Mouse (Mus musculus) MEL (cell line): ENCODE results near the gene Mmp2. TPM values are rescaled to one million over a fixed set of nuclear protein-coding genes. Genes with fewer than 3 reads are reported as not detected.

Experiments used
- DNase-seq: peaks from one replicate; pipeline ENCODE4 v3.0.0; 2011; ENCODE audit warnings: low read depth, low spot score
- H3K27ac ChIP-seq: 2 replicates; pipeline ENCODE4 v1.5.1; 2012; ENCODE audit warnings: low read depth, mild to moderate bottlenecking, control low read depth, low read length, moderate library complexity; ENCODE audit not compliant: control insufficient read depth
- H3K27me3 ChIP-seq, 2 experiments: fragments of 150-350 bp in 1 of 2; sonication (generic) in 1 of 2; 2 replicates each; pipeline ENCODE4 v1.6.1; 2012; ENCODE audit warnings: low read length in 2 of 2, mild to moderate bottlenecking in 2 of 2, improper control_type of control experiment in 1 of 2, moderate library complexity in 1 of 2; ENCODE audit not compliant: insufficient read depth in 2 of 2, control insufficient read depth in 1 of 2
- H3K36me3 ChIP-seq, 2 experiments: 2 replicates each; pipeline ENCODE4 v1.6.1; 2012 to 2014; ENCODE audit warnings: low read length in 2 of 2, improper control_type of control experiment in 1 of 2, inconsistent platforms in 1 of 2, mild to moderate bottlenecking in 1 of 2; ENCODE audit not compliant: insufficient read depth in 2 of 2, control insufficient read depth in 1 of 2
- H3K4me1 ChIP-seq, 2 experiments: fragments of 150-350 bp in 1 of 2; sonication (generic) in 1 of 2; 2 replicates each; pipeline ENCODE4 v1.6.1; 2012; ENCODE audit warnings: low read length in 2 of 2, improper control_type of control experiment in 1 of 2, mild to moderate bottlenecking in 1 of 2; ENCODE audit not compliant: insufficient read depth in 2 of 2, control insufficient read depth in 1 of 2
- H3K4me3 ChIP-seq, 2 experiments: fragments of 150-350 bp in 1 of 2; sonication (generic) in 1 of 2; 2 replicates each; pipeline ENCODE4 v1.5.1; 2012; ENCODE audit warnings: low read depth in 2 of 2, low read length in 2 of 2, mild to moderate bottlenecking in 2 of 2, moderate library complexity in 2 of 2, control low read depth in 1 of 2, improper control_type of control experiment in 1 of 2; ENCODE audit not compliant: control insufficient read depth in 1 of 2, insufficient read depth in 1 of 2
- H3K79me2 ChIP-seq: 2 replicates; pipeline ENCODE4 v1.6.1; 2012; ENCODE audit warnings: mild to moderate bottlenecking, low read length, moderate library complexity; ENCODE audit not compliant: control insufficient read depth, poor library complexity, insufficient read depth
- H3K9ac ChIP-seq: 2 replicates; pipeline ENCODE4 v1.6.1; 2012; ENCODE audit warnings: low read depth, mild to moderate bottlenecking, control low read depth, low read length, moderate library complexity; ENCODE audit not compliant: control insufficient read depth, poor library complexity, severe bottlenecking
- H3K9me3 ChIP-seq: fragments of 150-350 bp; sonication (generic); replicated peaks from 2 replicates; pipeline ENCODE4 v1.6.1; 2012; ENCODE audit warnings: mild to moderate bottlenecking, low read length, improper control_type of control experiment, moderate library complexity; ENCODE audit not compliant: insufficient read depth
- CHD2 ChIP-seq: IDR thresholded peaks from 2 replicates; pipeline ENCODE4 v1.6.1; 2011; ENCODE audit warnings: low read length, improper control_type of control experiment
- CTCF ChIP-seq, 3 experiments: IDR thresholded peaks in 2 of 3; conservative IDR thresholded peaks in 1 of 3; 2 replicates each; pipeline ENCODE4 v1.5.1; 2011 to 2012; ENCODE audit warnings: low read length in 3 of 3, low read depth in 2 of 3, mild to moderate bottlenecking in 2 of 3, improper control_type of control experiment in 1 of 3, inconsistent platforms in 1 of 3, mixed read lengths in 1 of 3, moderate library complexity in 1 of 3; ENCODE audit not compliant: control insufficient read depth in 1 of 3, insufficient read depth in 1 of 3, poor library complexity in 1 of 3, severe bottlenecking in 1 of 3
- ELF1 ChIP-seq: IDR thresholded peaks from 2 replicates; pipeline ENCODE4 v1.6.1; 2014; ENCODE audit warnings: low read depth, mild to moderate bottlenecking, inconsistent platforms, low read length, improper control_type of control experiment, moderate library complexity
- EP300 ChIP-seq, 2 experiments: IDR thresholded peaks; 2 replicates each; pipeline ENCODE4 v1.6.1; 2011; ENCODE audit warnings: improper control_type of control experiment in 2 of 2, low read length in 2 of 2, low read depth in 1 of 2, mild to moderate bottlenecking in 1 of 2
- MAFK ChIP-seq: IDR thresholded peaks from 2 replicates; pipeline ENCODE4 v1.6.1; 2011; ENCODE audit warnings: low read depth, mild to moderate bottlenecking, low read length, improper control_type of control experiment, borderline replicate concordance
- MAX ChIP-seq: IDR thresholded peaks from 2 replicates; pipeline ENCODE4 v1.6.1; 2011; ENCODE audit warnings: low read length, improper control_type of control experiment
- MAZ ChIP-seq: IDR thresholded peaks from 2 replicates; pipeline ENCODE4 v1.6.1; 2012; ENCODE audit warnings: low read depth, mild to moderate bottlenecking, inconsistent platforms, low read length, improper control_type of control experiment
- MEF2A ChIP-seq: IDR thresholded peaks from 2 replicates; pipeline ENCODE4 v1.6.1; 2014; ENCODE audit warnings: low read depth, mild to moderate bottlenecking, inconsistent platforms, low read length, improper control_type of control experiment; ENCODE audit not compliant: poor library complexity, insufficient replicate concordance, severe bottlenecking; ENCODE audit errors: extremely low read depth
- MXI1 ChIP-seq: IDR thresholded peaks from 2 replicates; pipeline ENCODE4 v1.6.1; 2011; ENCODE audit warnings: mild to moderate bottlenecking, low read depth, low read length, improper control_type of control experiment
- MYB ChIP-seq: IDR thresholded peaks from 2 replicates; pipeline ENCODE4 v1.6.1; 2011; ENCODE audit warnings: mild to moderate bottlenecking, low read depth, low read length, improper control_type of control experiment
- MYC ChIP-seq: IDR thresholded peaks from 2 replicates; pipeline ENCODE4 v1.6.1; 2011; ENCODE audit warnings: low read depth, mild to moderate bottlenecking, low read length, improper control_type of control experiment, moderate library complexity
- NRF1 ChIP-seq: IDR thresholded peaks from 2 replicates; pipeline ENCODE4 v1.6.1; 2014; ENCODE audit warnings: low read depth, mild to moderate bottlenecking, inconsistent platforms, low read length, improper control_type of control experiment, moderate library complexity; ENCODE audit not compliant: poor library complexity, insufficient read depth, severe bottlenecking
- POLR2A ChIP-seq, 2 experiments: IDR thresholded peaks; 2 replicates each; pipeline ENCODE4 v1.6.1; 2011 to 2012; ENCODE audit warnings: low read length in 2 of 2, mild to moderate bottlenecking in 2 of 2, control low read depth in 1 of 2, improper control_type of control experiment in 1 of 2, low read depth in 1 of 2, moderate library complexity in 1 of 2; ENCODE audit not compliant: control insufficient read depth in 1 of 2, insufficient read depth in 1 of 2, poor library complexity in 1 of 2
- POLR2AphosphoS2 ChIP-seq: IDR thresholded peaks from 2 replicates; pipeline ENCODE4 v1.6.1; 2011; ENCODE audit warnings: low read length, improper control_type of control experiment
- RCOR1 ChIP-seq: IDR thresholded peaks from 2 replicates; pipeline ENCODE4 v1.6.1; 2012; ENCODE audit warnings: low read depth, mild to moderate bottlenecking, inconsistent platforms, low read length, improper control_type of control experiment
- SMC3 ChIP-seq: IDR thresholded peaks from 2 replicates; pipeline ENCODE4 v1.6.1; 2011; ENCODE audit warnings: low read depth, low read length, improper control_type of control experiment
- TAL1 ChIP-seq: IDR thresholded peaks from 2 replicates; pipeline ENCODE4 v1.6.1; 2012; ENCODE audit warnings: mild to moderate bottlenecking, inconsistent platforms, low read length, moderate library complexity, mixed read lengths
- TBP ChIP-seq: IDR thresholded peaks from 2 replicates; pipeline ENCODE4 v1.8.0; 2011; ENCODE audit warnings: low read depth, low read length, improper control_type of control experiment
- ZC3H11A ChIP-seq: IDR thresholded peaks from 2 replicates; pipeline ENCODE4 v1.6.1; 2012; ENCODE audit warnings: low read depth, mild to moderate bottlenecking, inconsistent platforms, low read length, improper control_type of control experiment
- ZMIZ1 ChIP-seq: IDR thresholded peaks from 2 replicates; pipeline ENCODE4 v1.6.1; 2012; ENCODE audit warnings: low read depth, mild to moderate bottlenecking, inconsistent platforms, low read length, improper control_type of control experiment, moderate library complexity
- polyA plus RNA-seq, 2 experiments: library from polyadenylated mRNA; stranded (reverse) in 1 of 2; unstranded in 1 of 2; fragments of >175 nt in 1 of 2; fragments of >200 nt in 1 of 2; gene quantifications; 2 replicates each; pipeline versions ENCODE4 v1.2.1 to v1.2.4; 2012; ENCODE audit warnings: low replicate concordance in 2 of 2, low read depth in 1 of 2; ENCODE audit not compliant: insufficient read length in 2 of 2, insufficient read depth in 1 of 2, missing spikeins in 1 of 2
- total RNA-seq: library from RNA; depleted of rRNA; stranded (reverse); fragments of 300-350 nt; gene quantifications from 2 replicates; pipeline ENCODE4 v1.2.3, GENCODE M21; 2012

Gene Mmp2
- total and polyA plus RNA-seq, 3 experiments, result 0.25 TPM; not detected in 2

- TF ChIP-seq ELF1 (no peak), EP300 (IDR thresholded peaks at IDR 0.05; ENCODE audit: low read depth in 1 of 2, low read length in 2 of 2) (no peak), MEF2A (no peak), ZC3H11A (no peak), POLR2A (IDR thresholded peaks at IDR 0.05; ENCODE audit: control insufficient read depth in 1 of 2, insufficient read depth in 1 of 2, low read depth in 1 of 2, low read length in 2 of 2, poor library complexity in 1 of 2) (no peak), TAL1 (no peak), RCOR1 (no peak), MYB (no peak), SMC3 (no peak), CTCF (IDR thresholded peaks at IDR 0.05 in 2 of 3, conservative IDR thresholded peaks at IDR 0.05 in 1 of 3; ENCODE audit: control insufficient read depth in 1 of 3, insufficient read depth in 1 of 3, low read depth in 2 of 3, low read length in 3 of 3, poor library complexity in 1 of 3, severe bottlenecking in 1 of 3) (no peak), MAZ (no peak), ZMIZ1 (no peak)
- H3K36me3 ChIP-seq, result no peaks in the 10 kb centered on the region
- no peaks in the 10 kb centered on the region for H3K9me3 ChIP-seq
- H3K79me2 ChIP-seq, result no peaks in the 10 kb centered on the region
- no peaks in the 10 kb centered on the region for H3K4me1 ChIP-seq
- H3K27me3 ChIP-seq, result no peaks in the 10 kb centered on the region
- H3K9ac ChIP-seq, result no peak overlapping the region
- H3K4me3 ChIP-seq, result no peak overlapping the region
- H3K27ac ChIP-seq, result no peak overlapping the region
- DNase-seq, result no peak
Measured at GRCm38 (mm10) chr8:92799406-92799805, 27.7 kb upstream of the Mmp2 start.

- DNase-seq, result no peak
- TF ChIP-seq MAFK, result no peak
- Histone ChIP-seq H3K4me3 (no peak overlapping the region), H3K9ac (no peak overlapping the region), H3K27ac (no peak overlapping the region), H3K79me2 (no peaks in the 10 kb centered on the region), H3K9me3 (no peaks in the 10 kb centered on the region), H3K4me1 (no peaks in the 10 kb centered on the region), H3K27me3 (no peaks in the 10 kb centered on the region), H3K36me3 (no peaks in the 10 kb centered on the region)
Measured at GRCm38 (mm10) chr8:92801231-92801630, 25.9 kb upstream of the Mmp2 start.

- DNase-seq, result no peak
- H3K4me3 ChIP-seq, result no peak overlapping the region
- TF ChIP-seq TBP (no peak), ZMIZ1 (no peak), ZC3H11A (no peak), MAX (no peak), MYC (no peak), NRF1 (no peak), CHD2 (no peak), POLR2AphosphoS2 (no peak), MXI1 (no peak)
- H3K27ac ChIP-seq, result no peak overlapping the region
- H3K9me3 ChIP-seq, result no peaks in the 10 kb centered on the region
- no peaks in the 10 kb centered on the region for H3K4me1 ChIP-seq
- H3K79me2 ChIP-seq, result no peaks in the 10 kb centered on the region
- no peak overlapping the region for H3K9ac ChIP-seq
- H3K36me3 ChIP-seq, result no peaks in the 10 kb centered on the region
- H3K27me3 ChIP-seq, result no peaks in the 10 kb centered on the region
Measured at GRCm38 (mm10) chr8:92802591-92802990, 24.5 kb upstream of the Mmp2 start.
